Mouse (Mus musculus) bone marrow macrophage, adult 2 months (primary cell): Measurements from ENCODE around the gene Itih2.

Experiments used
- CTCF ChIP-seq: IDR thresholded peaks from 2 replicates; pipeline ENCODE4 v1.5.1; 2012; ENCODE audit warnings: low read depth, mild to moderate bottlenecking, low read length, moderate library complexity
- POLR2A ChIP-seq: IDR thresholded peaks from 2 replicates; pipeline ENCODE4 v1.6.1; 2012; ENCODE audit warnings: mild to moderate bottlenecking, low read depth, low read length, borderline replicate concordance

- TF ChIP-seq CTCF: no peak
- TF ChIP-seq POLR2A: no peak
Measured at GRCm38 (mm10) chr2:10047758-10048436, 83.3 kb downstream of the Itih2 start.
